Mouse (Mus musculus): ENCODE data around the gene Peak1. TPM values are rescaled to one million over a fixed set of nuclear protein-coding genes. Genes with fewer than 3 reads are reported as not detected.
A peak's percentile ranks its signal among the peaks of the same experiment; 100 is the strongest.

The Peak1 gene
- polyA plus RNA-seq, 1 experiment from 2014 or later: 2.3 TPM

- Histone ChIP-seq H3K9ac (no peak overlapping the region), H3K4me1 (replicated peaks) (peaks cover 3% of the 10 kb centered on the region; the same call in 1 of the 2 replicates), H3K9me3 (replicated peaks) (no peaks in the 10 kb centered on the region), H3K27me3 (no peaks in the 10 kb centered on the region), H3K4me2 (no peak overlapping the region), H3K36me3 (0 out of 2 replicates have a peak, but pooled peaks cover 15% of the 10 kb centered on the region), H3K27ac (no peak overlapping the region), H3K4me3 (replicated peaks) (no peak overlapping the region)
- DNase-seq (no peak), ATAC-seq (ENCODE audit: low read depth) (no peak)
- WGBS (ENCODE audit: insufficient replicate concordance): 62% methylated on average over 8 of the region's 8 CpGs
Measured at GRCm38 (mm10) chr9:56208817-56209216, 209.1 kb downstream of the Peak1 start.

DNA sequence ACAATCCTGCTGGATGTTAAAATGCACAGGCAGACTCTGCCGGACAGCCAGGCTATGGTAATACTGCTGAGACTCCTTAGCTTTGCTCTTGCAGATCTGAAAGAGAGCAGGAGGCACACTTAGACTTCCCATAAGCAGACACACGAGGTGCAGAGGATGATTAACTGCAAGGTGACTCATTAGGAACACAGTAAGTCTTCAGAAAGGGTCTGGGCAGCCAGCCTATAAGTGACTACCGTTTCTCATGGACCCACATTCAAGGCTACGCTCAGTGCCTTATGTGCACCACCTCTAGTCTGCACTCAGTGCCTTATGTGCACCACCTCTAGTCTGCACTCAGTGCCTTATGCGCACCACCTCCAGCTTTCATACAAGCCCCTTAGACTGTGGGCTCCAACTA, 210.4 kb downstream of the Peak1 start:
- Histone ChIP-seq H3K27me3 (no peaks in the 10 kb centered on the region), H3K9ac (no peak overlapping the region), H3K4me3 (replicated peaks) (no peak overlapping the region), H3K4me2 (no peak overlapping the region), H3K36me3 (0 out of 2 replicates have a peak, but pooled peaks cover 15% of the 10 kb centered on the region), H3K27ac (no peak overlapping the region), H3K9me3 (replicated peaks) (no peaks in the 10 kb centered on the region), H3K4me1 (replicated peaks) (no peaks in the 10 kb centered on the region)
- ATAC-seq (ENCODE audit: low read depth) (no peak), DNase-seq (no peak)
- WGBS (ENCODE audit: insufficient replicate concordance): 56% methylated on average over 5 of the region's 5 CpGs

GRCm38 (mm10) chr9:56207083-56207482, 210.8 kb downstream of the Peak1 start:
- 41% methylated on average over 10 of the region's 10 CpGs for WGBS (ENCODE audit: insufficient replicate concordance)
- no peak overlapping the region for H3K4me3 ChIP-seq (replicated peaks)
- no peak overlapping the region for H3K9ac ChIP-seq
- H3K9me3 ChIP-seq (replicated peaks): no peaks in the 10 kb centered on the region
- H3K27me3 ChIP-seq: no peaks in the 10 kb centered on the region
- no peaks in the 10 kb centered on the region for H3K4me1 ChIP-seq (replicated peaks)
- ATAC-seq (ENCODE audit: low read depth) (no peak), DNase-seq (no peak)
- H3K36me3 ChIP-seq: 0 out of 2 replicates have a peak, but pooled peaks cover 15% of the 10 kb centered on the region
- no peak overlapping the region for H3K27ac ChIP-seq
- H3K4me2 ChIP-seq: no peak overlapping the region

- ATAC-seq (ENCODE audit: low read depth) (no peak), DNase-seq (no peak)
- Histone ChIP-seq H3K4me2 (no peak overlapping the region), H3K9me3 (replicated peaks) (no peaks in the 10 kb centered on the region), H3K4me3 (replicated peaks) (no peak overlapping the region), H3K9ac (no peak overlapping the region), H3K27ac (no peak overlapping the region), H3K36me3 (0 out of 2 replicates have a peak, but pooled peaks cover 15% of the 10 kb centered on the region), H3K4me1 (replicated peaks) (no peaks in the 10 kb centered on the region), H3K27me3 (no peaks in the 10 kb centered on the region)
- 82% methylated on average over 11 of the region's 11 CpGs for WGBS (ENCODE audit: insufficient replicate concordance)
Measured at GRCm38 (mm10) chr9:56205336-56205735, 212.5 kb downstream of the Peak1 start.

- H3K4me3 ChIP-seq (replicated peaks): no peak overlapping the region
- 89% methylated on average over 4 of the region's 4 CpGs for WGBS (ENCODE audit: insufficient replicate concordance)
- no peak for ATAC-seq (ENCODE audit: low read depth)
Measured at GRCm38 (mm10) chr9:56204316-56204715, 213.6 kb downstream of the Peak1 start.

GRCm38 (mm10) chr9:56200645-56201314, 217.1 kb downstream of the Peak1 start:
- no peaks in the 10 kb centered on the region for H3K4me1 ChIP-seq (replicated peaks)
- H3K36me3 ChIP-seq: 0 out of 2 replicates have a peak, but pooled peaks cover 4% of the 10 kb centered on the region
- H3K4me2 ChIP-seq: no peak overlapping the region
- 40% methylated on average over 14 of the region's 14 CpGs for WGBS (ENCODE audit: insufficient replicate concordance)
- DNase-seq (peak; percentile 50), ATAC-seq (ENCODE audit: low read depth) (no peak)
- H3K9ac ChIP-seq: no peak overlapping the region
- no peak overlapping the region for H3K27ac ChIP-seq
- no peaks in the 10 kb centered on the region for H3K9me3 ChIP-seq (replicated peaks)
- H3K27me3 ChIP-seq: no peaks in the 10 kb centered on the region
- H3K4me3 ChIP-seq (replicated peaks): no peak overlapping the region

More at GRCm38 (mm10) chr9:56204316-56204715, 213.6 kb downstream of the Peak1 start:
- Histone ChIP-seq H3K9ac (no peak overlapping the region), H3K36me3 (0 out of 2 replicates have a peak, but pooled peaks cover 15% of the 10 kb centered on the region), H3K27me3 (no peaks in the 10 kb centered on the region), H3K27ac (no peak overlapping the region), H3K4me2 (no peak overlapping the region), H3K4me1 (replicated peaks) (no peaks in the 10 kb centered on the region), H3K9me3 (replicated peaks) (no peaks in the 10 kb centered on the region)
- DNase-seq: no peak

DNA sequence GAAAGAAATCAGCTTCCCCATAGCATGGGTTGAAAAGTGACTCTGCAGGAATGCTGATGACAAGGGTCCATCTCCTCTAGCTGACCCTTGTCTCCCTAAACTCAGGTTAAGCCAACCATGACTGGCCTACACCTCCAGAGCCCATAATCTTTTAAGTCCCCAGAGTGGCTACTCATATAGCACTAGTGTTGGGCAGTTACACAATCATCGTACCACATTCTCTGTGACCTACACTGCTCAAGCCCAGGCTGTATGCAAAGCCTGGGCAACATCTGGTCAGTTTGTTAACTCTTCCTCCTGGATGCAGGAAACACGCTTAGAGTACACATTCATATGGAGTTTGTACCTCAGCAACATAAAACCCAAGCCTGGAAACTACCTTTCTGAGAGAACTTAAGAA, 217.7 kb downstream of the Peak1 start:
- Histone ChIP-seq H3K9ac (no peak overlapping the region), H3K36me3 (0 out of 2 replicates have a peak, but pooled peaks cover 4% of the 10 kb centered on the region), H3K27ac (no peak overlapping the region), H3K4me3 (replicated peaks) (no peak overlapping the region), H3K4me2 (no peak overlapping the region), H3K9me3 (replicated peaks) (no peaks in the 10 kb centered on the region), H3K27me3 (no peaks in the 10 kb centered on the region), H3K4me1 (replicated peaks) (no peaks in the 10 kb centered on the region)
- DNase-seq: no peak
- ATAC-seq (ENCODE audit: low read depth): no peak
- 45% methylated on average over 2 of the region's 2 CpGs for WGBS (ENCODE audit: insufficient replicate concordance)

DNA sequence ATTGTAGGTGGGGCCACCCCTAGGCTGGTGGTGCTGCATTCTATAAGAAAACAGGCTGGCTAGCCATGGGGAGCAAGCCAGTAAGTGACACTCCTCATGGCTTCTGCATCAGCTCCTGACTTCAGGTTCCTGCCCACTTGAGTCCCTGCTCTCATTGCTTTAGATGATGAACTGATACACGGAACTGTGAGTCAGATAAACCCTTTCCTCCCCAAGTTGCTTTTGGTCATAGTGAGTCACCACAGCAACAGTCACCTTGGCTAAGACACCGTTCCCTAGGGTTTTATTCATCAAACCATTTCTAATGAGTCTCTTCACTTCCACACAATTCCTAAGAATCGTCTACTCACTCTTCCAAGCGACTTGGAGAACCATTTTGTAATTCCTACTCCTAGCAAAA, 220.9 kb downstream of the Peak1 start:
- no peak overlapping the region for H3K9ac ChIP-seq
- WGBS (ENCODE audit: insufficient replicate concordance): 54% methylated on average over 4 of the region's 4 CpGs
- no peaks in the 10 kb centered on the region for H3K9me3 ChIP-seq (replicated peaks)
- no peaks in the 10 kb centered on the region for H3K4me1 ChIP-seq (replicated peaks)
- DNase-seq: no peak
- H3K27me3 ChIP-seq: 0 out of 2 replicates have a peak, but pooled peaks cover 3% of the 10 kb centered on the region
- no peak overlapping the region for H3K27ac ChIP-seq
- no peaks in the 10 kb centered on the region for H3K36me3 ChIP-seq
- no peak for ATAC-seq (ENCODE audit: low read depth)
- H3K4me2 ChIP-seq: no peak overlapping the region
- no peak overlapping the region for H3K4me3 ChIP-seq (replicated peaks)

DNA sequence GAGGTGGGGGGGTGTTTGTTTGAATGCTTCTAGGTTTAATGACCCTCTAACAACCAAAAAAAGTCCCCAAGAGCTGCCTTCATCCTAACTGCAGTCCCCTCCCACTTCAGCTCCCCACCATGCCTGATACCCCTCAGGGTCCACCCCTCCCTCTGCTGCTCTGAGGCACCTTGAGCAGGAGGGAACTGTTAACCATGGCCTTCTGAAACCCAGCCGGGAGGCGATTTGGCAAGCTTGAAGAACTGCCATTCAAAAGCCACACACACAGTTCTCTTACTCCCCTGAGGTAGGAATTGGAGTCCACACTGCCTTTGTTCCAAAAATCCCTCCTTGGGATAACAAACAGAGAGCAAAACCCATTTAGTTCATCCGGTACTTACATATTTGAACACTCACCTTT, 222.7 kb downstream of the Peak1 start:
- H3K27me3 ChIP-seq: 0 out of 2 replicates have a peak, but pooled peaks cover 3% of the 10 kb centered on the region
- no peak overlapping the region for H3K4me3 ChIP-seq (replicated peaks)
- H3K4me1 ChIP-seq (replicated peaks): no peaks in the 10 kb centered on the region
- H3K27ac ChIP-seq: no peak overlapping the region
- 62% methylated on average over 3 of the region's 3 CpGs for WGBS (ENCODE audit: insufficient replicate concordance)
- ATAC-seq (ENCODE audit: low read depth) (no peak), DNase-seq (no peak)
- H3K4me2 ChIP-seq: no peak overlapping the region
- H3K36me3 ChIP-seq: no peaks in the 10 kb centered on the region
- no peak overlapping the region for H3K9ac ChIP-seq
- H3K9me3 ChIP-seq (replicated peaks): no peaks in the 10 kb centered on the region

DNA sequence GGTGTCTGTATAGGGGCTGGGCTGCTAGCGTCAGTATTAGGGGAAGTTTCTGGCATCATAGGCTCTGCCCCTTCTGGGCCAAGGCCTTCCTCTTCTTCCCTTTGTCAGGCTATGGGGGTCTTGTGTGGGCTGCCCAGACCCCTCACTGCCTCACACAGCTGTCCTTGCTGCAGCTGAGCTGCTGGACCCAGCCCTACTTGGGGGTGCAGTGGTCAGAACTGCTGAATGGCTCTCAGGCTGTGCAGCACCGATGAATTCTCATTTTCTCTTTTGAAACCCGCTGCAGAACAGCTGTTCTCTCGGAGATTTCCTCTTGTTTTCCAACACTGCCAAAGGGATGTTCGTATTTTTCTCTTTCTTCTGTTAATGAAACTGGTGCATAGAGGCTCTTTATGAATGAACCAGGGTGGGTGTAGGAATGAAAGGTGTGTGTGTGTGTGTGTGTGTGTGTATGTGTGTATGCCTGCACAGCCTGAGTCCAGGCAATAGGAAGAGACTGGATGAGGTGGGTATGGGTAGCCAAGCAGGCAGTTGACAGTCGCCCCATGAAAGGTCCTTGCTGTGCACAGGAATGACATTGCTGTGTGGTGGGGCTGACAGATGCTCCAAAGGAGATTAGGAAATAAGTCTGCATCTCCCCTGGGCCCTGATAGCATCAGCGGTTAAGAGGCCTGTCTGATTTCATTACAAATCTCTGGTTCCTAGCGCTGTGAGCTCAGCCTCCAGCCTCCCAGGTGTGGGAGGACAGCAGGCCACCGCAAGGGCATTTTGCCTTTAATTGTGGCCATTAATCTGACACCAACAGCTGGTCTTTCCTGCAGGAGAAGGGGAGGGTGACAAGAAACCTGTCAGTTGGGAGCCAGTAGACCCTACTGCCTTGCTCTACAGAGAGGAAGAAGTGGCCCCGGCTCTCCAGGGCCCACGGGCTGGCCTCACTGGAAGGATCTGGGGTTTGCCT, 226.1 kb downstream of the Peak1 start:
- DNase-seq (no peak), ATAC-seq (ENCODE audit: low read depth) (no peak)
- 50% methylated on average over 11 of the region's 11 CpGs for WGBS (ENCODE audit: insufficient replicate concordance)

GRCm38 (mm10) chr9:56180118-56180781, 237.6 kb downstream of the Peak1 start:
- WGBS (ENCODE audit: insufficient replicate concordance): 31% methylated on average over 8 of the region's 8 CpGs
- H3K27ac ChIP-seq: no peak overlapping the region
- no peak overlapping the region for H3K4me2 ChIP-seq
- no peak overlapping the region for H3K9ac ChIP-seq
- DNase-seq (no peak), ATAC-seq (ENCODE audit: low read depth) (no peak)
- no peak overlapping the region for H3K4me3 ChIP-seq (replicated peaks)
- no peaks in the 10 kb centered on the region for H3K36me3 ChIP-seq
- H3K9me3 ChIP-seq (replicated peaks): no peaks in the 10 kb centered on the region
- no peaks in the 10 kb centered on the region for H3K27me3 ChIP-seq
- H3K4me1 ChIP-seq (replicated peaks): 0 out of 2 replicates have a peak, but pooled peaks cover 2% of the 10 kb centered on the region

More for the DNA sequence above, 226.1 kb downstream of the Peak1 start:
- no peaks in the 10 kb centered on the region for H3K9me3 ChIP-seq (replicated peaks)
- no peaks in the 10 kb centered on the region for H3K36me3 ChIP-seq
- no peak overlapping the region for H3K4me3 ChIP-seq (replicated peaks)
- H3K4me2 ChIP-seq: no peak overlapping the region
- H3K27ac ChIP-seq: no peak overlapping the region
- H3K4me1 ChIP-seq (replicated peaks): no peaks in the 10 kb centered on the region
- 0 out of 2 replicates have a peak, but pooled peaks cover 3% of the 10 kb centered on the region for H3K27me3 ChIP-seq
- H3K9ac ChIP-seq: no peak overlapping the region
